Comparison of ENCODE assay signal across 17 mouse cellular contexts in genomic region chr6:119803239-119803638, GRCm38 (mm10). TPM values are rescaled to one million over a fixed set of nuclear protein-coding genes. Genes with fewer than 3 reads are reported as not detected.
DNase-seq lines count a peak whose midpoint lies in the region; ATAC-seq lines count a peak whose summit lies in the region.
"Had no signal": no experiment of that assay in that cellular context is flagged by ENCODE, and none has a peak within 500 bp of the region (broad histone marks: within the 10 kb centered on the region; RNA-seq: fewer than 3 reads in every experiment).

No protein-coding gene starts in this region.

- H3K36me3 ChIP-seq in forebrain, embryonic 10.5 days (replicated peaks): peaks cover 4% of the 10 kb centered on the region
- H3K36me3 ChIP-seq: heart, embryonic 15.5 days; hindbrain, embryonic 10.5 days; intestine, embryonic 15.5 days had no signal

- H3K27me3 ChIP-seq in forebrain, embryonic 10.5 days (ENCODE audit: poor library complexity, severe bottlenecking): no peaks in the 10 kb centered on the region
- H3K27me3 ChIP-seq: heart, embryonic 15.5 days; intestine, embryonic 15.5 days had no signal

- H3K4me3 ChIP-seq in forebrain, embryonic 10.5 days: no peak overlapping the region
- H3K4me3 ChIP-seq: embryonic facial prominence, embryonic 10.5 days; heart, embryonic 15.5 days; hindbrain, embryonic 10.5 days; intestine, embryonic 15.5 days had no signal

- no peak for ATAC-seq in cerebellum, adult (ENCODE audit: insufficient number of reproducible peaks, low FRiP score, low TSS enrichment)
- ATAC-seq: forebrain, embryonic 14.5 days; intestine, embryonic 15.5 days had no signal

- no peak overlapping the region for H3K27ac ChIP-seq in forebrain, embryonic 10.5 days
- H3K27ac ChIP-seq: embryonic facial prominence, embryonic 10.5 days; heart, embryonic 15.5 days; hindbrain, embryonic 10.5 days; hindbrain, embryonic 14.5 days; intestine, embryonic 15.5 days had no signal

- 0 out of 2 replicates have a peak, but pooled peaks cover 6% of the 10 kb centered on the region for H3K4me1 ChIP-seq in forebrain, embryonic 10.5 days
- H3K4me1 ChIP-seq: heart, embryonic 15.5 days; hindbrain, embryonic 10.5 days; intestine, embryonic 15.5 days had no signal

- 89% methylated on average over 2 of the region's 2 CpGs for WGBS in forebrain, embryonic 10.5 days

- H3K9me3 ChIP-seq in forebrain, embryonic 10.5 days: no peaks in the 10 kb centered on the region
- H3K9me3 ChIP-seq: embryonic facial prominence, embryonic 10.5 days; heart, embryonic 15.5 days; hindbrain, embryonic 10.5 days; intestine, embryonic 15.5 days had no signal

- DNase-seq in cerebellum, adult 11 months: peak; percentile 38
- DNase-seq in brain, adult 2 months (ENCODE audit: low read depth, low spot score): peak; percentile 56
- peak; percentile 68 for DNase-seq in cerebellum, adult 9-10 months
- peak; percentile 69 to 73 for DNase-seq in cerebellum, postnatal 25 days
- DNase-seq in kidney, postnatal 4 days: no peak
- no peak for DNase-seq in forebrain, embryonic 10.5 days (ENCODE audit: extremely low spot score, low spot score)
- DNase-seq: adrenal gland, postnatal 10 days; gastrocnemius, postnatal 36 days; heart, adult 18-20 months; kidney, adult 2 months had no signal

RNA-seq across cellular contexts. Expression of gene Erc1, which starts 44.7 kb away (rescaled TPM):
- polyA plus RNA-seq in forebrain, embryonic 10.5 days (2016; fragmentation: Nextera tagmentation; extraction: Ambion mirVana): 19.6 and 22.5 TPM in 2 replicates

Comparison
In these comparisons a context has a peak if more than half of its experiments do, and no peak if none do; other contexts are left out.
1. DNase-seq: peak in cerebellum, adult 11 months (single experiment), brain, adult 2 months (single experiment), cerebellum, adult 9-10 months (single experiment) and cerebellum, postnatal 25 days (2 of 2); none in kidney, postnatal 4 days (0 of 2) and forebrain, embryonic 10.5 days (single experiment).